Mouse (Mus musculus) heart, embryonic 11.5 days (tissue): ENCODE results near the gene Ddb2. TPM values are rescaled to one million over a fixed set of nuclear protein-coding genes. Genes with fewer than 3 reads are reported as not detected.

ENCODE experiments used
- ATAC-seq: fragments of 200-750 bp; cut with Nextera tagmentation; replicated peaks from 2 replicates; pipeline ENCODE4 v1.8.0; 2017; ENCODE audit warnings: moderate library complexity; ENCODE audit not compliant: insufficient number of reproducible peaks, low FRiP score, low TSS enrichment
- H3K27ac ChIP-seq: fragments of 300-500 bp; sonication (generic); 2 replicates; pipeline ENCODE4 v1.5.1; 2014; ENCODE audit warnings: mild to moderate bottlenecking, low read depth, low read length
- H3K27me3 ChIP-seq: fragments of 300-500 bp; sonication (generic); 2 replicates; pipeline ENCODE4 v1.6.1; 2014; ENCODE audit warnings: mild to moderate bottlenecking, low read length, mixed read lengths; ENCODE audit not compliant: control insufficient read depth, insufficient read depth
- H3K36me3 ChIP-seq: fragments of 300-500 bp; sonication (generic); 2 replicates; pipeline ENCODE4 v1.6.1; 2014; ENCODE audit warnings: mild to moderate bottlenecking, low read length, moderate library complexity, mixed read lengths; ENCODE audit not compliant: control insufficient read depth, insufficient read depth
- H3K4me1 ChIP-seq: fragments of 300-500 bp; sonication (generic); 2 replicates; pipeline ENCODE4 v1.6.1; 2014; ENCODE audit warnings: low read length; ENCODE audit not compliant: control insufficient read depth, insufficient read depth
- H3K4me2 ChIP-seq: fragments of 300-500 bp; sonication (generic); 2 replicates; pipeline ENCODE4 v1.6.1; 2014; ENCODE audit warnings: mild to moderate bottlenecking, moderate library complexity
- H3K4me3 ChIP-seq: fragments of 300-500 bp; sonication (generic); 2 replicates; pipeline ENCODE4 v1.5.1; 2014; ENCODE audit warnings: low read depth, low read length
- H3K9ac ChIP-seq: fragments of 300-500 bp; sonication (generic); 2 replicates; pipeline ENCODE4 v1.6.1; 2014; ENCODE audit warnings: mild to moderate bottlenecking, low read depth, low read length, moderate library complexity
- H3K9me3 ChIP-seq: fragments of 300-500 bp; sonication (generic); replicated peaks from 2 replicates; pipeline ENCODE4 v1.6.1; 2016; ENCODE audit warnings: low read length; ENCODE audit not compliant: control insufficient read depth
- WGBS: fragments of 180-500 bp; shearing (Covaris S2); extraction: QIAGEN DNeasy Blood & Tissue Kit; methylation state at CpG from one replicate; pipeline ENCODE4 v1.1.7; 2014; ENCODE audit not compliant: insufficient replicate concordance; 5-methylcytosine and 5-hydroxymethylcytosine counted together
- polyA plus RNA-seq: library from polyadenylated mRNA; unstranded; fragments of >200 nt; fragmentation: Nextera tagmentation; extraction: Ambion mirVana; gene quantifications from 2 replicates; pipeline ENCODE4 v1.2.1, GENCODE M21; 2014

Gene Ddb2
- polyA plus RNA-seq, 1 experiment from 2014 or later: 8.3 TPM

DNA sequence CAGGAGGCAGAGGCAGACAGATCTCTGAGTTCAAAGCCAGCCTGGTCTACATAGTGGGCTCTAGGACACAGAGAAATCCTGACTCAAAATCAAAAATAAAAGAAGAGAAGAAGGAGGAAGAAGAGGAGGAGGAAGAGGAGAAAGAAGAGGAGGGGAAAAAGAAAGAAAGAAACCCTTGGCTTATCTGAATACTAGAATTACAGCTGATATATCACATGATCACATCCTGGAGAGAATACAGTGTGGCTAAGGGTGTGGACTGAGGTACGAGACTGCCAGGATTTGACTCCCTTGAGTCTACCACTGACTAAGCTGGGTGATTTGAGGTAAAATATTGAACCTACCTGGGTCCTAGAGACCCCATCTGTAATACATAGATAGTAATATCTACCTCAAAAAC is 50.6 kb downstream of the Ddb2 start:
- H3K9ac ChIP-seq: no peak overlapping the region
- 77% methylated on average over 1 of the region's 1 CpGs for WGBS
- no peaks in the 10 kb centered on the region for H3K27me3 ChIP-seq
- no peaks in the 10 kb centered on the region for H3K36me3 ChIP-seq
- no peak overlapping the region for H3K27ac ChIP-seq
- H3K9me3 ChIP-seq: no peaks in the 10 kb centered on the region
- ATAC-seq: no peak
- H3K4me2 ChIP-seq: no peak overlapping the region
- H3K4me3 ChIP-seq: no peak overlapping the region
- peaks cover 11% of the 10 kb centered on the region for H3K4me1 ChIP-seq

DNA sequence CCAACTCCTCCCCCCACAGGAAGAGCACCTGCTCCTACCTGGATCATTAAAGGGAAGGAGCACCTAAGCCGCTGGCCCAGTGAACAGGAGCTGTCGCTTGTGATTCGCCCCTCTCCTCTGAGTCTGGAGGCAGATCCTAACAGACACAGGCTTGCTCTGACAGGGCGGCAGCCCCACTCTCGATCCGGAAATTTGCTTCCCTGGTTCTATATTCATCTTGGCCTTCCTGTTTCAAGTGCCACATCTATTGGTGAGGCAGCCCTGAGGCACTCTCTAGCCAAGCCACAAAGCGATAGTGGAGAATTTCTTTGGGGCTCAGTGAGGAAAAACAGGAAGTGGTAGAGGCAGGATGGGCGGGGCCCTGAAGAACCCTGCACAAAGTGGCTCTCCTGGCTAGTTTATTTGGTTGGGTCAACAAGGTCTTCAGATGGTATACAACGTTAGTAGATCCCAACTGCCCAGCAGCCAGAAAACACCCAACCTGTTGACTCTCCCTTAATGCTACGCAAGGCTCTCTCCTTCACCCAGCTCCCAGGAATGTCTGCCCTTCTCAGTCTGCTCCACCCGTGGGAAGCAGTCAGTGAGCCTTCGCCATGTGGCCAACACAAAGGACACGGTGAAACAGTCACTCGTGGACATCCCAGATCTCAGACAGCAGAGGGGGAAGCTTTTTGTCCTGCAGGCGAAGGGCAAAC is 52.9 kb downstream of the Ddb2 start, which contains the start of gene Madd:
Madd (minus strand) TSS at position 127 of the 695 bp plus-strand sequence.
- Histone ChIP-seq H3K27ac (peak within 1 kb of the TSS; percentile 35), H3K9me3 (no peaks in the 10 kb centered on the region), H3K27me3 (no peaks in the 10 kb centered on the region), H3K4me1 (peaks cover 11% of the 10 kb centered on the region), H3K36me3 (no peaks in the 10 kb centered on the region), H3K9ac (peak within 1 kb of the TSS; percentile 74), H3K4me2 (peak within 1 kb of the TSS; percentile 98), H3K4me3 (peak within 1 kb of the TSS; percentile 94)
- no peak for ATAC-seq
- WGBS: 60% methylated on average over 15 of the region's 15 CpGs

DNA sequence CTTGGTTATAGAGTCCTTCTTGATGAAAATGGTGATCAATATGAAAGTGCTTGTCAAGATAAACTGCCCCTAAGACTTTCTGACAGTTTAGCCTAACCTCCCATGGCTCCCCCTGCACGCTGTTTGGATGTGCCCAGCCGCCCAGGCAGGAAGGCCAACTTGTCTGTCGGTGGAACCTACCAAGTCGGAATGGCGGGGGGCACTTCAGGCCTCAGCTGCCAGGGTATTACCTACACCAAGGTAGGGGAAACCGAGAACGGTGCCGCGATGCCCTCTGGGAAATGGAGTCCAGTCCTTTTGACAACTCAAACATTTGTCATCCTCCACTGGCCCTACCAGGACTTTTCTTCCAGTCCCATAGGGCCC is 53.7 kb downstream of the Ddb2 start:
- under 1% methylated on average over 9 of the region's 9 CpGs for whole genome bisulfite sequencing
- Histone ChIP-seq H3K9me3 (no peaks in the 10 kb centered on the region), H3K4me3 (peak overlapping the region; percentile 94), H3K36me3 (no peaks in the 10 kb centered on the region), H3K9ac (peak overlapping the region; percentile 74), H3K4me1 (peaks cover 11% of the 10 kb centered on the region), H3K27ac (peak overlapping the region; percentile 29), H3K4me2 (peak overlapping the region; percentile 98), H3K27me3 (no peaks in the 10 kb centered on the region)
- ATAC-seq: peak; percentile 91

DNA sequence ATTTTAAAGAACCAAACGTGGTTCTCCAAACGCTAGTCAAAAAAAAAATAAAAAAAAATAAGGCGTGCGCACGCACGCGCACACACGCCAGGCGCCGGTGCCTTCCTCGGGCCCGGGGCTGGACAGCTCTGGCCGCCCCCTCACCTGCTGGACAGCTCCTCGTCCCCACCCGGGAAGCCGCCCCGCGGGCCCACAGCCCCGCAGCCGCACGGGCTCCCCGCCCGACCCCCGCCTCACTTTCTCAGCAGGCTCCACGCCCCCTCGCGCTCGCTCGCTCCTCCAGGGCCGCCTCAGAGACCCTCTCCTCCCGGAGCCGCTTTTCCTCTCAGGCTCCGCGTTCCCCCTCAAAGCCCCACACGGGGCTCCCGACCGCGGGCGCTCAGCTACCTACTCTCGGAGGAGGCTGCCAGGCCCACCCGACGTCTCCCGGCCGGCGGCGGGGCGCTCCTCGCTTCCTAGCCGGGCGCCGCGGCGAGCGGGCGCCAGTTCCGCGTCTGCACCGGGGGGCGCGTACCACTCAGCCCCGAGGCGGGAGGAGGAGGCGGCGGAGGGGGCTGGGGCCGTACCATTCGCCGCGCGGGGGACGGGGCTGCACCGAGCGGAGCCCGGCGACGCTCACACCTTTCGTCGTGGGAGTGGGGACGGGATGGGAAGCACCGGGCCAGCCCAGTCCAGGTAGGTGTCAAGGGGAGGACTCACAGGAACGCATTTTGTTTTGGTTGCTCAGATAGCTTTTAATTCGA is 54.2 kb downstream of the Ddb2 start:
- peak; percentile 84 for ATAC-seq
- H3K9ac ChIP-seq: peak overlapping the region; percentile 74
- peak overlapping the region; percentile 94 for H3K4me3 ChIP-seq

DNA sequence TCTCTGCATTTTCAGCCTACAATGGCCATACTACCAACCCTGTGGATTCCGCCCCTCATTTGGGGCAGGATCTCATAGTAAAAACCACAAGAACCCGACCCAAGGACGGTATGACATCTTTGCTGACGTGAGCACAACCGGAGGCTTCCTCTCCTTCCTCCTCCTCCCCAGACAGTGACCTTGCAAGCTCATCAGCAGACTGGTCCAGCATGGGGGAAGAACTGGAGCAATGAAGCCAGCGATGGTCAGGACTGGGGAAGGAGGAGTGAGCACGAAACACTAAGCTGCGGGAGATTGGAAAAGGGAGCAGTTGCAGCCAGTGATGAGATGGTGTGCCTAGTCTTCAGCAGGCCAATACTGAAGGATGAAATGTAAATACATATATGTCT is 54.8 kb downstream of the Ddb2 start:
- Histone ChIP-seq H3K27ac (no peak overlapping the region; the same call in 1 of the 2 replicates), H3K4me3 (peak overlapping the region; percentile 94), H3K9ac (peak overlapping the region; percentile 74), H3K36me3 (0 out of 2 replicates have a peak, but pooled peaks cover 4% of the 10 kb centered on the region), H3K4me1 (peaks cover 11% of the 10 kb centered on the region), H3K27me3 (no peaks in the 10 kb centered on the region), H3K9me3 (no peaks in the 10 kb centered on the region), H3K4me2 (peak overlapping the region; percentile 98)
- WGBS: 14% methylated on average over 8 of the region's 8 CpGs
- ATAC-seq: no peak

More for the DNA sequence above, 54.2 kb downstream of the Ddb2 start:
- Histone ChIP-seq H3K27ac (peak overlapping the region; percentile 29), H3K9me3 (no peaks in the 10 kb centered on the region), H3K27me3 (no peaks in the 10 kb centered on the region), H3K36me3 (0 out of 2 replicates have a peak, but pooled peaks cover 4% of the 10 kb centered on the region), H3K4me1 (peaks cover 11% of the 10 kb centered on the region), H3K4me2 (peak overlapping the region; percentile 98)
- under 1% methylated on average over 81 of the region's 81 CpGs for WGBS

DNA sequence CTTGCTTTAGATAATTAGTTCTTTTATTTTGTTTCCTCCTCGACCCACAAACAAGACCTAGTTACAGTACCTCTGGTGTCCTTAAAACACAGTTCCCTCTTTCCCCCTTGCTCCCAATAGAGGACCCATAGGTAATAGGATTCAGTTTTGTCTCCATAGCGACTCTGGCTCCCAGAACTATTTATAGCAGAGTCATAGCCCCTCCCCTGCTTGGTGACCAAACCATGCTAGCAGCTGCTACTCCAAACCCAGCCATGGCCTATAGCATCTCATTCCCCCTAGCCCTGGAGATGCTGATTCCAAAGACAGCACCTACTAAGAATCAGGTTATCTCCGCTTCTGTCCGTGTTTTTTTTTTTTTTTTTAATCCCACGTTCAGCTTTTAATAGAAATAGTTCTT is 56.1 kb downstream of the Ddb2 start:
- WGBS: 63% methylated on average over 5 of the region's 5 CpGs
- no peak overlapping the region for H3K4me3 ChIP-seq
- no peak overlapping the region for H3K9ac ChIP-seq
- H3K27me3 ChIP-seq: no peaks in the 10 kb centered on the region
- peaks cover 11% of the 10 kb centered on the region for H3K4me1 ChIP-seq
- no peak overlapping the region for H3K4me2 ChIP-seq
- H3K9me3 ChIP-seq: no peaks in the 10 kb centered on the region
- 0 out of 2 replicates have a peak, but pooled peaks cover 4% of the 10 kb centered on the region for H3K36me3 ChIP-seq
- no peak for ATAC-seq
- H3K27ac ChIP-seq: no peak overlapping the region

DNA sequence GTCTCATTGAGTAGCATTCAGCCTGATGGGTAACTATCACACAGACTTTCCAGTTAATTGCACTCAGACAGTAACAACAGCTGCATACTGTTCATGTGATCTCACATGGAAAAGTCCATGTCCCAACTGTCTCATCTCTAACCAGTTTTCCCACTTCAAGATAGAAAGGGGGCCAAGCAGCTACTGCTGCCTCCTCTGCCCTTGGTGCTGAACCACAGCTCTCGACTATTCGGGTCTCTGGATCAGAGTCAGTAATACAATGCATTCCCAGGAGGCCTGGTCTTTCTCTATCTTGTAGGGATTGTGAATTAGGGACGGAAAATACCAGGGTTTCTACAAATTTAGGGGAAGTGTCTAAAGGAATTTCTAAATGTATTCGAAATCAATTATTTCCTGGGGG is 57.0 kb downstream of the Ddb2 start:
- Histone ChIP-seq H3K27ac (no peak overlapping the region), H3K9me3 (no peaks in the 10 kb centered on the region), H3K36me3 (0 out of 2 replicates have a peak, but pooled peaks cover 4% of the 10 kb centered on the region), H3K9ac (no peak overlapping the region), H3K27me3 (no peaks in the 10 kb centered on the region), H3K4me2 (no peak overlapping the region), H3K4me1 (peaks cover 11% of the 10 kb centered on the region), H3K4me3 (no peak overlapping the region)
- WGBS: 27% methylated on average over 4 of the region's 4 CpGs
- no peak for ATAC-seq

DNA sequence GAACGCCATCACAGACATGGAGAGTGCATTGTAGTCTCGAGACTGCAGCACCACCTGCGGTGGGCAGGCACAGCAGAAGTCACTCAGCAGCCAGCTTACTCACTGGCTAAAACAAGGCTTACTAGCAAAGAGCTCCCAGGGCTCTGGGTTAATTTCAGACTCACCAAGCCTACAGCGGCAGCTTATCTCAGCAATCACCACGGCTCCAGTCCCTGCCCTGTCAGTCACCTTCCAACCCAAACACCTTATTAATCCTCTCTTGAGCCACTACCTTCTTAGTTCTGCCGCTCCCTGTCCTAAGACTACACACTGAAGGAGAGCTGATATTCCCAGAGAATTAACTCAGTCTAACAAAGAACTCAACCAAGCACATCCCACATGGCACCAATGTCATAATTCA is 60.5 kb downstream of the Ddb2 start:
- H3K27me3 ChIP-seq: no peaks in the 10 kb centered on the region
- H3K9ac ChIP-seq: no peak overlapping the region
- 0 out of 2 replicates have a peak, but pooled peaks cover 4% of the 10 kb centered on the region for H3K36me3 ChIP-seq
- H3K4me1 ChIP-seq: no peaks in the 10 kb centered on the region
- no peak overlapping the region for H3K4me2 ChIP-seq
- no peak for ATAC-seq
- H3K4me3 ChIP-seq: no peak overlapping the region
- no peaks in the 10 kb centered on the region for H3K9me3 ChIP-seq
- 45% methylated on average over 6 of the region's 6 CpGs for WGBS
- no peak overlapping the region for H3K27ac ChIP-seq
